Comparison of ENCODE assay signal across 19 mouse cellular contexts in the genomic region with DNA sequence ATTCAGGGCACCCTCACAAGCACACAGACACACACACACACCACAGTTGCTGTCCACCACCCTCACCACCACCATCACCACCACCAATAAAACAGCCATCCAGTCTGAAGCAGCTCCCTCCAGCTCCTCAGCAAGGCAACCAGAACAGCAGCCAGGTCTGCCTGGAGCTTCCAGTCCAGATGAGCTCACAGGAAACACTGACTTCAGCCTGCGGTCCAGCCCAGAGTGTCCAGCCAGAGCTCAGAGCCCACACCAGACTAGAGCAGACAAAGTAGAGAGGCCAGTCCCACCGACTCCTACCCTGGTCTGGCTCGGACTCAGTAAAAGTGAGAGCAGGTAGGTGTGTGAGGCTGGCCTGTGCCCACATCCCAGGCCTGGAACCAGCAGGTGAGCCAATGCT. TPM values are rescaled to one million over a fixed set of nuclear protein-coding genes. Genes with fewer than 3 reads are reported as not detected.
A peak's percentile ranks its signal among the peaks of the same experiment; 100 is the strongest.
DNase-seq lines count a peak whose midpoint lies in the region; ATAC-seq and TF ChIP-seq lines count a peak whose summit lies in the region.
"Had no signal": no experiment of that assay in that cellular context is flagged by ENCODE, and none has a peak within 500 bp of the region (broad histone marks: within the 10 kb centered on the region; RNA-seq: fewer than 3 reads in every experiment).

No protein-coding gene starts in this region.

- no peaks in the 10 kb centered on the region for H3K27me3 ChIP-seq in heart, embryonic 14.5 days (ENCODE audit: control insufficient read depth, insufficient read depth, low read length)
- no peaks in the 10 kb centered on the region for H3K27me3 ChIP-seq in embryonic facial prominence, embryonic 10.5 days (replicated peaks; ENCODE audit: low read depth, poor library complexity, severe bottlenecking)
- H3K27me3 ChIP-seq: limb, embryonic 13.5 days; liver, embryonic 15.5 days; lung, embryonic 15.5 days; midbrain, embryonic 12.5 days had no signal

- peak overlapping the region; percentile 2; the same call in 1 of the 2 replicates for H3K9ac ChIP-seq in heart, embryonic 14.5 days (ENCODE audit: low read length)
- H3K9ac ChIP-seq: limb, embryonic 13.5 days; liver, embryonic 15.5 days; lung, embryonic 15.5 days; midbrain, embryonic 12.5 days had no signal

- no peak overlapping the region for H3K4me3 ChIP-seq in heart, embryonic 14.5 days (ENCODE audit: control insufficient read depth in 1 of 2, insufficient read depth in 1 of 2, low read depth in 1 of 2, low read length in 2 of 2)
- H3K4me3 ChIP-seq in bone marrow macrophage, adult 2 months (ENCODE audit: insufficient read depth, low read length) = no peak overlapping the region
- H3K4me3 ChIP-seq in embryonic facial prominence, embryonic 10.5 days = no peak overlapping the region
- H3K4me3 ChIP-seq: limb, embryonic 13.5 days; liver, embryonic 15.5 days; lung, embryonic 15.5 days; midbrain, embryonic 12.5 days had no signal

- peaks cover 28% of the 10 kb centered on the region for H3K36me3 ChIP-seq in heart, embryonic 14.5 days (ENCODE audit: control insufficient read depth, insufficient read depth, low read length)
- peaks cover 38% of the 10 kb centered on the region for H3K36me3 ChIP-seq in embryonic facial prominence, embryonic 10.5 days (replicated peaks)
- H3K36me3 ChIP-seq: midbrain, embryonic 12.5 days had no signal

- TF ChIP-seq CTCF in bone marrow macrophage, adult 2 months (IDR thresholded peaks at IDR 0.05; ENCODE audit: low read depth, low read length) = no peak

- H3K27ac ChIP-seq in heart, embryonic 14.5 days (replicated peaks in 1 of 2; ENCODE audit: control insufficient read depth in 1 of 2, insufficient read depth in 1 of 2, low read depth in 2 of 2, low read length in 2 of 2) = no peak overlapping the region
- peak overlapping the region; percentile 48 for H3K27ac ChIP-seq in bone marrow macrophage, adult 2 months (ENCODE audit: insufficient read depth, low read depth, low read length)
- peak overlapping the region; percentile 48; the same call in 1 of the 2 replicates for H3K27ac ChIP-seq in embryonic facial prominence, embryonic 10.5 days (replicated peaks)
- H3K27ac ChIP-seq: limb, embryonic 13.5 days; liver, embryonic 15.5 days; lung, embryonic 15.5 days; midbrain, embryonic 12.5 days had no signal

- 76% methylated on average over 3 of the region's 3 CpGs for WGBS in heart, embryonic 14.5 days
- WGBS in embryonic facial prominence, embryonic 10.5 days = 78% methylated on average over 3 of the region's 3 CpGs

- H3K4me1 ChIP-seq in heart, embryonic 14.5 days (ENCODE audit: control insufficient read depth in 2 of 2, insufficient read depth in 2 of 2, low read length in 2 of 2) = peaks cover 8 to 15% of the 10 kb centered on the region in 2 experiments; a peak in 2 of 4 replicates
- H3K4me1 ChIP-seq in bone marrow macrophage, adult 2 months (ENCODE audit: control insufficient read depth, insufficient read depth, low read length) = peaks cover 88% of the 10 kb centered on the region
- H3K4me1 ChIP-seq in embryonic facial prominence, embryonic 10.5 days = peaks cover 50% of the 10 kb centered on the region
- H3K4me1 ChIP-seq: midbrain, embryonic 12.5 days had no signal

- TF ChIP-seq POLR2A in bone marrow macrophage, adult 2 months (IDR thresholded peaks at IDR 0.05; ENCODE audit: borderline replicate concordance, low read depth, low read length) = no peak

- no peaks in the 10 kb centered on the region for H3K9me3 ChIP-seq in heart, embryonic 14.5 days (ENCODE audit: control insufficient read depth, low read length)
- no peaks in the 10 kb centered on the region for H3K9me3 ChIP-seq in embryonic facial prominence, embryonic 10.5 days
- H3K9me3 ChIP-seq: limb, embryonic 13.5 days; liver, embryonic 15.5 days; lung, embryonic 15.5 days; midbrain, embryonic 12.5 days had no signal

- ATAC-seq in heart, embryonic 14.5 days (ENCODE audit: insufficient number of reproducible peaks, insufficient read depth, low FRiP score, low read depth) = no peak
- ATAC-seq: intestine, postnatal 0 days had no signal

- DNase-seq in heart, adult 8-10 months (ENCODE audit: low spot score) = no peak
- DNase-seq in kidney, postnatal 10 days = peak; percentile 10
- no peak for DNase-seq in kidney, postnatal 4 days
- no peak for DNase-seq in embryonic facial prominence, embryonic 10.5 days (ENCODE audit: low spot score)
- DNase-seq in right cerebral cortex, adult 2 months (ENCODE audit: low spot score in 2 of 2) = no peak
- DNase-seq: adrenal gland, adult 2 months; cerebellum, adult 11-12 months; cerebellum, postnatal 10 days; heart, postnatal 4 days; kidney, postnatal 36 days; right cerebral cortex, postnatal 25 days; thymus, postnatal 25 days had no signal

- no peak overlapping the region for H3K4me2 ChIP-seq in heart, embryonic 14.5 days (ENCODE audit: low read length)
- H3K4me2 ChIP-seq: limb, embryonic 13.5 days; liver, embryonic 15.5 days; lung, embryonic 15.5 days; midbrain, embryonic 12.5 days had no signal

RNA-seq across cellular contexts. Expression of gene Prkcd, which starts 15.1 kb away (rescaled TPM):
- 38.4 and 38.6 TPM in 2 replicates for polyA plus RNA-seq in heart, embryonic 14.5 days (2014; fragmentation: Nextera tagmentation; extraction: Ambion mirVana)
- total RNA-seq in heart, adult 8-10 months (2022) = 10 to 100 TPM in 3 of 4 experiments, 1 to 10 TPM in 1; 7.1 to 13.4 (median 11.6) TPM
- 404 TPM in 2 replicates for polyA plus RNA-seq in bone marrow macrophage, adult 2 months (2012; ENCODE audit: insufficient read depth, insufficient read length, missing spikeins)
- polyA plus RNA-seq in embryonic facial prominence, embryonic 10.5 days (2016; fragmentation: Nextera tagmentation; extraction: Ambion mirVana) = 31.6 and 37.3 TPM in 2 replicates

RNA-seq across cellular contexts. Expression of gene Rft1, which starts 43.2 kb away (rescaled TPM):
- polyA plus RNA-seq in heart, embryonic 14.5 days (2014; fragmentation: Nextera tagmentation; extraction: Ambion mirVana) = 10.6 and 11.8 TPM in 2 replicates
- total RNA-seq in heart, adult 8-10 months (2022) = 1 to 10 TPM; 6.6 to 8.0 (median 7.4) TPM
- 18.4 and 20.5 TPM in 2 replicates for polyA plus RNA-seq in bone marrow macrophage, adult 2 months (2012; ENCODE audit: insufficient read depth, insufficient read length, missing spikeins)
- 15.5 and 15.7 TPM in 2 replicates for polyA plus RNA-seq in embryonic facial prominence, embryonic 10.5 days (2016; fragmentation: Nextera tagmentation; extraction: Ambion mirVana)

Comparison
In these comparisons a context has a peak if more than half of its experiments do, and no peak if none do; other contexts are left out.
1. H3K27ac ChIP-seq: peak in bone marrow macrophage, adult 2 months (single experiment) and embryonic facial prominence, embryonic 10.5 days (single experiment); none in heart, embryonic 14.5 days (0 of 2).
2. RNA of gene Prkcd, which starts 15.1 kb away (polyA plus RNA-seq): 404 TPM in bone marrow macrophage, adult 2 months; 38.4 to 38.6 TPM in heart, embryonic 14.5 days and 31.6 to 37.3 TPM in embryonic facial prominence, embryonic 10.5 days; every median in the first group is over 10 times any median in the second.